Mouse (Mus musculus): ENCODE measurements around the gene Stk35. TPM values are rescaled to one million over a fixed set of nuclear protein-coding genes. Genes with fewer than 3 reads are reported as not detected.

Stk35 gene
- polyA plus RNA-seq, 1 experiment: 29.0 TPM

GRCm38 (mm10) chr2:129821021-129821420, 20.7 kb downstream of the Stk35 start:
- Histone ChIP-seq H3K4me1 (ENCODE audit: control insufficient read depth, insufficient read depth, low read length) (peaks cover 53% of the 10 kb centered on the region), H3K4me3 (replicated peaks; ENCODE audit: insufficient read depth, low read depth, low read length) (no peak overlapping the region), H3K27me3 (ENCODE audit: control insufficient read depth, insufficient read depth, low read length) (no peaks in the 10 kb centered on the region), H3K27ac (ENCODE audit: insufficient read depth, low read length) (peak overlapping the region; percentile 90)
- DNase-seq: peak; percentile 60 to 82
- TF ChIP-seq POLR2A (IDR thresholded peaks at IDR 0.05; ENCODE audit: borderline replicate concordance, insufficient read depth, low read length) (no peak), CTCF (IDR thresholded peaks at IDR 0.05; ENCODE audit: borderline replicate concordance, insufficient read depth, low read depth, low read length) (no peak)
- WGBS: 27% methylated on average over 8 of the region's 8 CpGs

GRCm38 (mm10) chr2:129821568-129821967, 21.3 kb downstream of the Stk35 start:
- Histone ChIP-seq H3K4me1 (ENCODE audit: control insufficient read depth, insufficient read depth, low read length) (peaks cover 52% of the 10 kb centered on the region), H3K27ac (ENCODE audit: insufficient read depth, low read length) (peak overlapping the region; percentile 90), H3K4me3 (replicated peaks; ENCODE audit: insufficient read depth, low read depth, low read length) (peak overlapping the region; percentile 12), H3K27me3 (ENCODE audit: control insufficient read depth, insufficient read depth, low read length) (no peaks in the 10 kb centered on the region)
- DNase-seq: peak; percentile 48 to 62
- no peak for TF ChIP-seq POLR2A (IDR thresholded peaks at IDR 0.05; ENCODE audit: borderline replicate concordance, insufficient read depth, low read length)
- TF ChIP-seq CTCF (IDR thresholded peaks at IDR 0.05; ENCODE audit: borderline replicate concordance, insufficient read depth, low read depth, low read length): no peak
- 14% methylated on average over 5 of the region's 5 CpGs for WGBS

DNA sequence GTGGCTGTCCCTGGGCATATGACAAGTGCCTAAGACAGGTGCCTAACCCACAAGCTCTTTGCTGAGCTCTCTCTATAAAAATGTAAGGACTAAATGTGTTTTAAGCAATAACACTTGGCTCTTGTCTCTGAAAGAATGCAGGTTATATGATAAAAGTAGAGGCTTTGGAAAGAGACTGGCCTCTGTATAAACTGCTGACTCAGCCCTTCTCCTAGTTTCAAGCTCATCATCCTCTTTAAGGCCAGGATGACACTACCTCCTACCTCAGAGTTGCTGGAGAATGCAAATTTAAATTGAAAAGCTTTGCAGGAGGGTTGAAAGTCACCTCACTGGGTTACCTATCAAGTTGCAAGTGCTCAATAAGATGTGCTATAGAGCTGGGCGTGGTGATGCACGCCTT, 23.0 kb downstream of the Stk35 start:
- no peak for DNase-seq
- Histone ChIP-seq H3K4me1 (ENCODE audit: control insufficient read depth, insufficient read depth, low read length) (peaks cover 46% of the 10 kb centered on the region), H3K4me3 (replicated peaks; ENCODE audit: insufficient read depth, low read depth, low read length) (no peak overlapping the region), H3K27ac (ENCODE audit: insufficient read depth, low read length) (no peak overlapping the region), H3K27me3 (ENCODE audit: control insufficient read depth, insufficient read depth, low read length) (no peaks in the 10 kb centered on the region)
- WGBS: 100% methylated on average over 2 of the region's 2 CpGs
- TF ChIP-seq CTCF (IDR thresholded peaks at IDR 0.05; ENCODE audit: borderline replicate concordance, insufficient read depth, low read depth, low read length) (no peak), POLR2A (IDR thresholded peaks at IDR 0.05; ENCODE audit: borderline replicate concordance, insufficient read depth, low read length) (no peak)

GRCm38 (mm10) chr2:129824254-129824653, 23.9 kb downstream of the Stk35 start:
- Histone ChIP-seq H3K4me1 (ENCODE audit: control insufficient read depth, insufficient read depth, low read length) (peaks cover 38% of the 10 kb centered on the region), H3K4me3 (replicated peaks; ENCODE audit: insufficient read depth, low read depth, low read length) (no peak overlapping the region), H3K27me3 (ENCODE audit: control insufficient read depth, insufficient read depth, low read length) (no peaks in the 10 kb centered on the region), H3K27ac (ENCODE audit: insufficient read depth, low read length) (no peak overlapping the region)
- 13% methylated on average over 6 of the region's 6 CpGs for WGBS
- peak; percentile 36 to 51 for DNase-seq
- TF ChIP-seq POLR2A (IDR thresholded peaks at IDR 0.05; ENCODE audit: borderline replicate concordance, insufficient read depth, low read length): no peak
- TF ChIP-seq CTCF (IDR thresholded peaks at IDR 0.05; ENCODE audit: borderline replicate concordance, insufficient read depth, low read depth, low read length): no peak

DNA sequence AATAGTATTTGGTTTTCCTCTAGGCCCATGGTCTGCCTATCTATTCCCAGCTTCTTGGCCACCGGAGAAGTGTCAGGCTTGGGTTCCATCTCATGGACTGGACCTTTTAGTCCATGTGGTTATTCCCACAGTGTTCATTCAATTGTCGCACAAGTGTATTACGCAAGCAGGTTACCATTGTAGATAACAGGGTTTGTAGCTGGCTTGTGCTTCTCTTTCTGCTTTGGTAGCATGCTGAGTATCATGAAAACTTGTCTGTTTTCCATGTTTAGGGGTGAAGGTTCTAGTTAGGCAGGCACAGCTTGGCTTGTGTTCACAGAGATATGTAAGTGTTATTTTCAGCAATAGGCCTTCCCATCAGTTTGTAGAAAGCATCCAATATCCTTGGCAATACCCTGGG, 25.8 kb downstream of the Stk35 start:
- Histone ChIP-seq H3K27me3 (ENCODE audit: control insufficient read depth, insufficient read depth, low read length) (no peaks in the 10 kb centered on the region), H3K4me3 (replicated peaks; ENCODE audit: insufficient read depth, low read depth, low read length) (no peak overlapping the region), H3K4me1 (ENCODE audit: control insufficient read depth, insufficient read depth, low read length) (peaks cover 26% of the 10 kb centered on the region), H3K27ac (ENCODE audit: insufficient read depth, low read length) (no peak overlapping the region)
- DNase-seq: no peak
- TF ChIP-seq CTCF (IDR thresholded peaks at IDR 0.05; ENCODE audit: borderline replicate concordance, insufficient read depth, low read depth, low read length): no peak
- no peak for TF ChIP-seq POLR2A (IDR thresholded peaks at IDR 0.05; ENCODE audit: borderline replicate concordance, insufficient read depth, low read length)
- WGBS: 96% methylated on average over 3 of the region's 3 CpGs

DNA sequence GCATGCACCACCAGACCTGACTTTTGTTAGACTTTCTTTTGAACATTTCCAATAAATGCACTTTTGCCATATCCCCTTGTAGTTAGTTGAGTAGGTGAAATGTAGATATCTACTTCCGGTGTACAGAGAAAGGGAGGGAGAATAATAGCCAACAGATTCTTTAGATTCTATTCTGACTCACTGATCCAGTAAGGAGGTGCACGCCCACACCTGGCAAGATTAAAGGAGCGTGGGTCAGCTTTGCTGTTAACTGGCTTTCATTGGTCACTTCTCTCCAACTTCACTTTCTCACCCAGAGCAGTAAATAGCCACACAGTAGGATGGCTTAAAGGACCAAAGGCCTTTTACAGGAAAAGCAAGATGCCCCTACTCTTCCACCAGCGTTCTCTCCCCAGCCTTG, 32.7 kb downstream of the Stk35 start:
- 76% methylated on average over 4 of the region's 4 CpGs for WGBS
- no peaks in the 10 kb centered on the region for H3K4me1 ChIP-seq (ENCODE audit: control insufficient read depth, insufficient read depth, low read length)
- no peak for TF ChIP-seq POLR2A (IDR thresholded peaks at IDR 0.05; ENCODE audit: borderline replicate concordance, insufficient read depth, low read length)
- TF ChIP-seq CTCF (IDR thresholded peaks at IDR 0.05; ENCODE audit: borderline replicate concordance, insufficient read depth, low read depth, low read length): no peak
- H3K4me3 ChIP-seq (replicated peaks; ENCODE audit: insufficient read depth, low read depth, low read length): no peak overlapping the region
- DNase-seq: no peak
- no peaks in the 10 kb centered on the region for H3K27me3 ChIP-seq (ENCODE audit: control insufficient read depth, insufficient read depth, low read length)
- no peak overlapping the region for H3K27ac ChIP-seq (ENCODE audit: insufficient read depth, low read length)

DNA sequence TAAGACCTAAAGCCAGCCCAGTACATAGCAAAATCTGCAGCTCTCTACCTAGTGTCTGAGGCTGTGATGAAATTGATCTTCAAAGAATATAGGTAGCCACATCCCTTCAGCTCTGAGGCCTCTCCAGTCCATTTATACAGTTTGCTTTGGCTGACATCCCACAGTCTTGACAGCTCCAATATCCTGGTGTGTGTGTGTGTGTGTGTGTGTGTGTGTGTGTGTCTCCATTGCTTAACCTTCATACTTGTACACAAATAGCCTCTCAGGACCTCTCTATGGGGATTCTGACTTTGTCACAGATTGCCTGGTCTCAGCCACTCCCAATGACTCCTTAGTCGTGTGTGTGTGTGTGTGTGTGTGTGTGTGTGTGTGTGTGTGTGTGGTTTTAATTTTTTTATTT, 33.9 kb downstream of the Stk35 start:
- DNase-seq: no peak
- TF ChIP-seq CTCF (IDR thresholded peaks at IDR 0.05; ENCODE audit: borderline replicate concordance, insufficient read depth, low read depth, low read length): no peak
- no peak for TF ChIP-seq POLR2A (IDR thresholded peaks at IDR 0.05; ENCODE audit: borderline replicate concordance, insufficient read depth, low read length)
- H3K4me3 ChIP-seq (replicated peaks; ENCODE audit: insufficient read depth, low read depth, low read length): no peak overlapping the region
- no peaks in the 10 kb centered on the region for H3K27me3 ChIP-seq (ENCODE audit: control insufficient read depth, insufficient read depth, low read length)
- no peaks in the 10 kb centered on the region for H3K4me1 ChIP-seq (ENCODE audit: control insufficient read depth, insufficient read depth, low read length)
- H3K27ac ChIP-seq (ENCODE audit: insufficient read depth, low read length): no peak overlapping the region
- 87% methylated on average over 1 of the region's 1 CpGs for WGBS

DNA sequence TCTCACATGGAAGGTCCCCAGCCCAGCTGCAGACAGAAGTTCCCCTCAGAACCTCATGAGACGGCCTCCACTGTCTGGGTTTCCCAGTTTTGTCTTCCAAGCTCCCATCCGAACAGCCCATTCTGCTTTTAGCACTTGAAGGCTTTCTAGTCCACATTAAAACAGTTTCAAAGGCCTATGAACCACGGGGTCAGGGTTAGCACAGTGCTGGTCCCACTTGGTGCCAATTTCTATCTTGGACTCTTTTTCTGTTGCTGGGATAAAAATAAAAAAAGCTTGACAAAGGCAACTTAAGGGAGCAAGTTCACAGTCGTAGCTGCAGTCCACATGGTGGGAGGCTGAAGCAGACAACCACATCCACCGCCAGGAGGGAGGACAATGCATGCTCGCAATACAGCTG, 34.6 kb downstream of the Stk35 start:
- TF ChIP-seq CTCF (IDR thresholded peaks at IDR 0.05; ENCODE audit: borderline replicate concordance, insufficient read depth, low read depth, low read length): no peak
- TF ChIP-seq POLR2A (IDR thresholded peaks at IDR 0.05; ENCODE audit: borderline replicate concordance, insufficient read depth, low read length): no peak
- no peaks in the 10 kb centered on the region for H3K4me1 ChIP-seq (ENCODE audit: control insufficient read depth, insufficient read depth, low read length)
- WGBS: 84% methylated on average over 6 of the region's 6 CpGs

More for the DNA sequence above, 34.6 kb downstream of the Stk35 start:
- Histone ChIP-seq H3K27ac (ENCODE audit: insufficient read depth, low read length) (no peak overlapping the region), H3K27me3 (ENCODE audit: control insufficient read depth, insufficient read depth, low read length) (no peaks in the 10 kb centered on the region), H3K4me3 (replicated peaks; ENCODE audit: insufficient read depth, low read depth, low read length) (no peak overlapping the region)
- DNase-seq: no peak

All from cerebellum, adult 2 months (tissue).